Mouse (Mus musculus): ENCODE data around the gene Med20.

DNA sequence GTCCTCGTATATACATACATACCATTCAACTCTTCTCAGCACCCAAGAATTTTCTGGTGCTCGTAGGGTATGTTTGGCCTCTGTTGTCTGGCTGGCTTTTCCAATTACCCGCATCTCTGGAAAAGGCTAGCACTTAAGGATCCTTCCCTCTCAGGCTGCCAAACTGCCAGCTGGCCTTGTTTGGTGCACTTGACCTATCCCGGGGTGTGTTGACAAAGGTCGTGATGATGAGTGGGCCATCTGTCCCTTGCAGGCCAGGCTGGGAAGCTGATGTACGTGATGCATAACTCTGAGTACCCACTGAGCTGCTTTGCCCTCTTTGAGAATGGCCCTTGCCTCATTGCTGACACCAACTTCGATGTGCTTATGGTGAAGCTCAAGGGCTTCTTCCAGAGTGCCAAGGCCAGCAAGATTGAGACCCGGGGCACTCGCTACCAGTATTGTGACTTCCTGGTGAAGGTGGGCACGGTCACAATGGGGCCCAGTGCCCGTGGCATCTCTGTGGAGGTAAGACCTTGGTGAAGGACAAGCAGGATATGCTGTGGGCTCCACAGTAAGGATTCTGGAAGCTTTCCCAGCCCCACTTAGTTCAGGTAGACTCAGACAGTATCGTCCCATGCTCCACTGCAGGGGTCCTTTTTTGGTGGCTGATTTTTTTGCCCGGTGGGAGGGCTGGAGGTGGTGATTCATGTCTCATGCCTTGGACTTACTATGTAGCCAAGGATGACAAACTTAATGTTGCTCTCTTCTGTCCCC lies 7.4 kb downstream of the Med20 start:
- TF ChIP-seq EP300 (optimal IDR thresholded peaks at IDR 0.05) (no peak), CTCF (IDR thresholded peaks at IDR 0.05; ENCODE audit: low read depth) (no peak)
